Mouse (Mus musculus): ENCODE data around the gene Retreg3. TPM values are rescaled to one million over a fixed set of nuclear protein-coding genes. Genes with fewer than 3 reads are reported as not detected.
A peak's percentile ranks its signal among the peaks of the same experiment; 100 is the strongest.

Retreg3 gene
- polyA plus RNA-seq (2014; fragmentation: Nextera tagmentation; extraction: Ambion mirVana), result 11.1 and 12.9 TPM in 2 replicates

DNA sequence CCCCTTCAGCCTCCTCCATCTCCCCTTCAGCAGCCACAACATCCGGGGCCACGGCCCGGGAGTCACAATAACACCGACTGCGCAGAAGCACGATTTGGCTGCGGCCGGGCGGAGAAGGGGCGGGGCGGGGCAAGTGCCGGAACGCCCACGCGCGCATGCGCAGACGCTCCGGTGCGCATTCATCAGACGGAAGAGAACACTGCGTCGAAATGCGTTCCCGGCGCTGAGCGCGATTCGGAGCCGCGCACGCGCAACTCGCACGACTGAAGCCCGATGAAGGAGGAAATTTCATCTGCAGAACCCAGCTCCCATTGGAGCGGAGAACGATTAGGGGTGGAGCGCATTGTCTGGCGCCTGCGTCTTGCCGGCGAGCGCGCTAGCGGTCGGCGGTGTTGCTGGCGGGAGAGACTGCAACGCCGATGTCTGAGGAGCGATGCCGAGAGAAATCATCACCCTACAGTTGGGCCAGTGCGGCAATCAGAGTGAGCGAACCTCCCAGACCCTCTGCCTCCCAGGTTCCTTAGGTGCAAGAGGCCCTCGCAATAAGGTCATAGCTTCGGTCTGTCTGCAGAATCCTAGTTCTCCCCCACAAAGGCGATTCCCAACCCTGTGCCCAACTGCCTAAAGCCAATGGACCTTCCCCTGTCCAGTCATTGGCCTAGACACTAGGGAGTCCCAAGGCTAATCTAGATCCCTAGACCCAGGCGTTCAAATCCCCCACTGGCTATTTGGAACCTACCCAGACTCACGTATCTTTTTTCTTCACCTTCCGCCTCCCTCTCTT lies at the start of gene Retreg3, which contains the start of gene Tubg1:
Gene Retreg3 (minus strand): TSS at position 133 of the 784 bp plus-strand sequence.
Gene Tubg1 (plus strand): TSS at position 178 of the 784 bp plus-strand sequence.
- H3K4me2 ChIP-seq (ENCODE audit: low read depth, low read length, severe bottlenecking), result peak within 1 kb of the TSS; percentile 95
- peaks cover 3% of the 10 kb centered on the region for H3K36me3 ChIP-seq (ENCODE audit: control insufficient read depth, insufficient read depth, low read length)
- H3K27me3 ChIP-seq (ENCODE audit: control insufficient read depth, insufficient read depth, low read length), result no peaks in the 10 kb centered on the region
- DNase-seq (ENCODE audit: low spot score), result peak; percentile 100
- peak; percentile 93 for ATAC-seq (replicated peaks; ENCODE audit: low FRiP score)
- H3K9me3 ChIP-seq (ENCODE audit: control insufficient read depth, low read length), result no peaks in the 10 kb centered on the region
- H3K4me3 ChIP-seq (ENCODE audit: low read depth, low read length), result peak within 1 kb of the TSS; percentile 89
- WGBS, result under 1% methylated on average over 61 of the region's 61 CpGs
- H3K4me1 ChIP-seq (replicated peaks; ENCODE audit: control insufficient read depth, insufficient read depth, low read length), result peaks cover 15% of the 10 kb centered on the region; the same call in 1 of the 2 replicates
- H3K9ac ChIP-seq (ENCODE audit: low read length), result peak within 1 kb of the TSS; percentile 91
- peak within 1 kb of the TSS; percentile 80 for H3K27ac ChIP-seq (ENCODE audit: low read depth, low read length)

DNA sequence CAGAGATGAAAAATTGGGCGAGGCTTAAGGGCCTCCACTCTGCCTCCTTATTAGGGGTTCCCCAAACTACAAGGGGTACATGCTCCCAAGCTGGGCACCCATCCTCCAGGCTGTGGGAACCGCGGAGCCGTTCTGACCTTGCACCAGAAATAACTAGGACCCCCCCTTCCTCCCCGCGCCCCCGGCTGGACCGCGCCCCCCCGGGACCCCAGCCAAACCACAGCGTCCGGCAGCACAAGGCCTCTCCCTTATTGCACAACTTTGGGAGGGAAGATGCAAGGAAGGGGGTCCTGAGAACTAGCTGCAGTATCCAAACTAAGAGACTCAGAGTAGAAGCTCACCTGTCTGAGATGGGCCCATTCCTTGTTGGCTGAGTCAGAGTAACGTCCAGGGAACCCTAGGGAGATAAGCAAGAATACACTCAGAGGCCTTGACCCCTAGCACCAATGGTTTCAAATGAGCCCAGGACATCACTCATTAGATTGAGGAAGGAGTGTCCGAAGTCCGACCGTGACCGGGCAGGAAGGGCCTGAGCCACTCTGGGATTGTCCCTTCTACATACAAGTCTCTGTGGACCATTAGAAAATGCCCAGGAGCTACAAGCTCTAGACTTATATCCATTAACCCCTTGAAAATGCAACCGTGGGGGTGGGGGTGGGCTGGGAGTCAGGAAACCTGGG lies 48.7 kb upstream of the Retreg3 start:
- H3K4me1 ChIP-seq (replicated peaks; ENCODE audit: control insufficient read depth, insufficient read depth, low read length), result peaks cover 32% of the 10 kb centered on the region
- no peak overlapping the region for H3K27ac ChIP-seq (ENCODE audit: low read depth, low read length)
- no peak overlapping the region for H3K4me2 ChIP-seq (ENCODE audit: low read depth, low read length, severe bottlenecking)
- no peak overlapping the region for H3K4me3 ChIP-seq (ENCODE audit: low read depth, low read length)
- H3K9ac ChIP-seq (ENCODE audit: low read length), result no peak overlapping the region
- 61% methylated on average over 18 of the region's 18 CpGs for WGBS
- DNase-seq (ENCODE audit: low spot score) (no peak), ATAC-seq (replicated peaks; ENCODE audit: low FRiP score) (no peak)
- H3K27me3 ChIP-seq (ENCODE audit: control insufficient read depth, insufficient read depth, low read length), result peaks cover 77% of the 10 kb centered on the region
- H3K36me3 ChIP-seq (ENCODE audit: control insufficient read depth, insufficient read depth, low read length), result no peaks in the 10 kb centered on the region
- H3K9me3 ChIP-seq (ENCODE audit: control insufficient read depth, low read length), result no peaks in the 10 kb centered on the region

DNA sequence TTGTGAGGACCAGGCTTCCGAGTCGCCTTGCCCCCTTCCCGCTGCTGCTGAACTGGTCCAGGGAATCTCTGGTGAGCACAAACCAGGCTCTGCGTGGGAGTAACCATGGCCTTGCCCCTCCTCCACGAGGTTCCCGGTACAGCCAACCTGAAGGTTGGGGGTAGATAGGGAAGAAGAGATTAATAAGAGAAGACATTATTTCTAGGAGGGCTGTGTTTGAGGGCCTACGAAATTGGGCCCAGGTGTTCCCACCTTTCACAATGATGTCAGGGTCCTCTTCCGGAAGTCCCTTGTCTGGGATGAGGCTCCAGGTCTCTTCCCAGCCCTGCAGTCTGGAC lies 48.2 kb upstream of the Retreg3 start:
- DNase-seq (ENCODE audit: low spot score) (no peak), ATAC-seq (replicated peaks; ENCODE audit: low FRiP score) (no peak)
- H3K4me1 ChIP-seq (replicated peaks; ENCODE audit: control insufficient read depth, insufficient read depth, low read length), result peaks cover 28% of the 10 kb centered on the region
- H3K9me3 ChIP-seq (ENCODE audit: control insufficient read depth, low read length), result no peaks in the 10 kb centered on the region
- no peak overlapping the region for H3K4me3 ChIP-seq (ENCODE audit: low read depth, low read length)
- H3K27me3 ChIP-seq (ENCODE audit: control insufficient read depth, insufficient read depth, low read length), result peaks cover 77% of the 10 kb centered on the region
- no peak overlapping the region for H3K9ac ChIP-seq (ENCODE audit: low read length)
- no peak overlapping the region for H3K4me2 ChIP-seq (ENCODE audit: low read depth, low read length, severe bottlenecking)
- H3K27ac ChIP-seq (ENCODE audit: low read depth, low read length), result no peak overlapping the region
- WGBS, result 42% methylated on average over 8 of the region's 8 CpGs
- H3K36me3 ChIP-seq (ENCODE audit: control insufficient read depth, insufficient read depth, low read length), result no peaks in the 10 kb centered on the region

DNA sequence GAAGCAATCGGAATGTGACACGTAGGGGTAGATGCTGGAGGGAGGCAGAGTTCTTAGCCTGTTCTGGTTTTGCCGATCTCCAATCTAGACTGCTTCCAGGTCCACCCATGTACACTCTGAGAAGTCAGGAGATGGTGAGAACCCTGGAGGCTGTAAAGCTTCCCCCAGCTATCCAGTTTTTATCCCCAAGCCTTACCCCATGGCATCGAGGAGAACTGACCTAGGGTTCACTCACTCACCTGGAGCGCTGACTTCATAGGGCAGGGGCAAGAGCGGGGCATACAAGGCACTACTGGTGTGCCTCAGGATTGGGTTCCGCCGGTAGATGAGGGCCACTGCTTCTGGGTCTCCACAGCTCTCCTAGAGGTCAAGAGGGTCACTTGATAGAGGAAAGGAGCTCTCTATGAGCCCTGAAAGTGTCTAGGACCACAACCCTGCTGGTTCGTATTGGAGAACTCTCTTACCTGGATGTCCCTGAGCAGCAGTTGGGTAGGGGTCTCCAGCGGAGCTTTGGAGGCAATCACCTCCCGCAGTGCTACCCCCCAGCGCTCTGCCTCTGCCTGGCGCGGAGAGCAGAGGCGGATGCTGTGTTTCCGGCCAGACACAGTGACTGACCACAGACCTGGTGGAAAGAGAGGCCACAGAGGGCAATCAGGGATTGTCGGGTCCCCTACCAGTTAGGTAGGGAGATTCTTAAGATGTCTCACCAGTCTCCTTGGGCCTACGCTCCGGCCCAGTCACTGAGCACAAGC lies 47.7 kb upstream of the Retreg3 start:
- Histone ChIP-seq H3K4me3 (ENCODE audit: low read depth, low read length) (no peak overlapping the region), H3K27me3 (ENCODE audit: control insufficient read depth, insufficient read depth, low read length) (peaks cover 77% of the 10 kb centered on the region), H3K9ac (ENCODE audit: low read length) (no peak overlapping the region), H3K4me2 (ENCODE audit: low read depth, low read length, severe bottlenecking) (no peak overlapping the region), H3K4me1 (replicated peaks; ENCODE audit: control insufficient read depth, insufficient read depth, low read length) (peaks cover 25% of the 10 kb centered on the region), H3K36me3 (ENCODE audit: control insufficient read depth, insufficient read depth, low read length) (no peaks in the 10 kb centered on the region), H3K9me3 (ENCODE audit: control insufficient read depth, low read length) (no peaks in the 10 kb centered on the region), H3K27ac (ENCODE audit: low read depth, low read length) (no peak overlapping the region)
- DNase-seq (ENCODE audit: low spot score) (no peak), ATAC-seq (replicated peaks; ENCODE audit: low FRiP score) (no peak)
- 44% methylated on average over 19 of the region's 19 CpGs for WGBS

DNA sequence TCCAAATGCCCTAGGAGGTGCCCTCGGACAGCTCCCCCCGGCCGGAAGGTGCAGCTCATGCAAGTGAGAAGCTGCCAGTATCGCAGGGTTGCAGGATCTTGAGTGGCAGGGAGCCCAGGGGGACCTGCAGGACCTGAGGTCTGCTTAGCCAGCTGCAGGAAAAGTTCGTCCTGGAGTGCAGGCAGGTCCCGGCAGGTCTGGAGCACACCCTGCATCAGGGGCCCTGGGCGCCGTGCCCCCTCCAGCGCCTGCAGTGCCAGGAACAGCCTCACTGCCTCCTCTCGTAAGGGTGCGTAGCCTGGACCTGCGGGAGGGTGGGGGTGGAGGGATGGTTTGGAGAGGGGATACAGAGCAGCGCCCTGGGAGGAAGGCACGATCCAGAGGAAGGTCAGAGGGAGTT lies 46.7 kb upstream of the Retreg3 start:
- H3K27me3 ChIP-seq (ENCODE audit: control insufficient read depth, insufficient read depth, low read length), result peaks cover 76% of the 10 kb centered on the region
- no peak overlapping the region for H3K4me2 ChIP-seq (ENCODE audit: low read depth, low read length, severe bottlenecking)
- WGBS, result 38% methylated on average over 14 of the region's 14 CpGs
- no peaks in the 10 kb centered on the region for H3K9me3 ChIP-seq (ENCODE audit: control insufficient read depth, low read length)
- peaks cover 20% of the 10 kb centered on the region for H3K4me1 ChIP-seq (replicated peaks; ENCODE audit: control insufficient read depth, insufficient read depth, low read length)
- no peak for ATAC-seq (replicated peaks; ENCODE audit: low FRiP score)
- H3K9ac ChIP-seq (ENCODE audit: low read length), result no peak overlapping the region
- no peak overlapping the region for H3K27ac ChIP-seq (ENCODE audit: low read depth, low read length)
- H3K4me3 ChIP-seq (ENCODE audit: low read depth, low read length), result no peak overlapping the region
- DNase-seq (ENCODE audit: low spot score), result no peak
- H3K36me3 ChIP-seq (ENCODE audit: control insufficient read depth, insufficient read depth, low read length), result no peaks in the 10 kb centered on the region

DNA sequence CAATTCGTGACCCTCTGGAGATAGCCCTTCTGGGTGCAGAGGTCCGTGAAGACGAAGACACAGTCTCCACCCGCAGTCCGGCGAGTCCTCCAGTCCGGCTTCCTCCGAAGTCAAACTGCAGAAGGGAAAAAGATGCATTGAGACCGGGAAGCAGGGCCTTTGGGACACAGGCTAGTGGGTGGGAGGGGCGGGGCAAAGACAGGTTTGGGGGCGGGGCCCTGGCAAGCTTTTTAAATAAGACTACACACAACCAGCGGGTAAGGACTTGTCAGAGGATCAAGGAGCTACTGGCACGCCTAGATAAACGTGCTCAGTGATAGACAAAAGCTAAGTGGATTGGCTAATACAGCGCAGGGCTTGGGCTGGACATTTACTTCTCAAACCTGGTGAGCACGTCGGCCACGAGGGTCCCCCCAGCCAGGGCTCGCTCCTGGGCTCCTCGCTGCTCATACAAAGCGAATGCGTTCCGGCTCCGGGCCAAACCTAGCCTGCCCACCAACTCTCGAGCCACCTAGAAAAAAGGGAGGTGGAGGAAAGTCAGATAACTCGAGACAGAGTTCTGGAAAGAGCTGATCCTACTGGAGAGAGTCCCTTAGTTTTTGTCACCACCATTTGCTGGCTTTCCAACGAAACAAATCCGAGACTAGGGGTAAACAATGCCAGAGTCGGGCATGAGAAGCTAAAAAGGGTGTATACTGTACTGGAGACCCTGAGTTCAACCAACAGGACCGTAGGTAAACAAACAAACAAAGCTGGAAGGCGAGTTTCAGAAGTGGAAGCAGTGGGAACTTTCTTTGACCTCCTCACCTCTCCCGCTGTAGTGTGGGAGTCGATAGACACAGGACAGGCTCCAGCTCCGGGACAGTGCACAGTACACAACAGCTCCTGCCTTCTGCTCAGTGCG lies 45.2 kb upstream of the Retreg3 start:
- DNase-seq (ENCODE audit: low spot score), result no peak
- whole genome bisulfite sequencing, result 7% methylated on average over 35 of the region's 35 CpGs
- no peaks in the 10 kb centered on the region for H3K36me3 ChIP-seq (ENCODE audit: control insufficient read depth, insufficient read depth, low read length)
- H3K27me3 ChIP-seq (ENCODE audit: control insufficient read depth, insufficient read depth, low read length), result peaks cover 72% of the 10 kb centered on the region
- H3K9me3 ChIP-seq (ENCODE audit: control insufficient read depth, low read length), result no peaks in the 10 kb centered on the region
- H3K9ac ChIP-seq (ENCODE audit: low read length), result no peak overlapping the region; the same call in 1 of the 2 replicates
- H3K27ac ChIP-seq (ENCODE audit: low read depth, low read length), result no peak overlapping the region
- H3K4me3 ChIP-seq (ENCODE audit: low read depth, low read length), result no peak overlapping the region
- peak overlapping the region; percentile 45 for H3K4me2 ChIP-seq (ENCODE audit: low read depth, low read length, severe bottlenecking)
- H3K4me1 ChIP-seq (replicated peaks; ENCODE audit: control insufficient read depth, insufficient read depth, low read length), result peaks cover 17% of the 10 kb centered on the region
- no peak for ATAC-seq (replicated peaks; ENCODE audit: low FRiP score)

DNA sequence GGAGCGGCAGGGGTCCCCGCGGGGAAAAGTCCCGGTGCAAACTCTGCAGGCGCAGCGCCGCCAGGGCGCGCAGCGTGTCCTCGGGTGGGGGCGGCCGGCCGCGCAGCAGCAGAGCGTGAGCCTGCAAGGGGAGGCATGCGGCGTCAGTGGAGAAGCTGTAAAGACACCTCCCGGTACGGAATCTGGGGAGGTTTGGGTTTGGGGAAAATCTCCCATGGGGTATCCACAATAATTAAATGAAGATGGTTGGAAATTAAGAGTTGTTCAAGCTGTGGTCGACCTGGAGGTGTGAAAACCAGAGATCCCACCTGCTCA lies 44.6 kb upstream of the Retreg3 start:
- 2% methylated on average over 20 of the region's 21 CpGs for WGBS
- Histone ChIP-seq H3K9me3 (ENCODE audit: control insufficient read depth, low read length) (no peaks in the 10 kb centered on the region), H3K4me1 (replicated peaks; ENCODE audit: control insufficient read depth, insufficient read depth, low read length) (peaks cover 14% of the 10 kb centered on the region), H3K4me3 (ENCODE audit: low read depth, low read length) (peak overlapping the region; percentile 18), H3K9ac (ENCODE audit: low read length) (peak overlapping the region; percentile 12; the same call in 1 of the 2 replicates), H3K27ac (ENCODE audit: low read depth, low read length) (no peak overlapping the region), H3K27me3 (ENCODE audit: control insufficient read depth, insufficient read depth, low read length) (peaks cover 67% of the 10 kb centered on the region), H3K36me3 (ENCODE audit: control insufficient read depth, insufficient read depth, low read length) (no peaks in the 10 kb centered on the region), H3K4me2 (ENCODE audit: low read depth, low read length, severe bottlenecking) (peak overlapping the region; percentile 45)
- no peak for ATAC-seq (replicated peaks; ENCODE audit: low FRiP score)
- no peak for DNase-seq (ENCODE audit: low spot score)

All from forebrain, embryonic 11.5 days (tissue).